Mouse (Mus musculus): ENCODE measurements around the gene Hbq1b. TPM values are rescaled to one million over a fixed set of nuclear protein-coding genes. Genes with fewer than 3 reads are reported as not detected.
"Not testable (repeated sequence)": the region's sequence is repeated elsewhere in the genome, so short reads cannot be mapped to it uniquely, and the experiment has no call there.

The Hbq1b gene
- polyA plus RNA-seq, 1 experiment from 2014 or later = 0.77 TPM

- no peaks in the 10 kb centered on the region for H3K27me3 ChIP-seq
- H3K9me3 ChIP-seq (replicated peaks) = no peaks in the 10 kb centered on the region
- no peak overlapping the region for H3K9ac ChIP-seq
- peaks cover 5% of the 10 kb centered on the region for H3K4me1 ChIP-seq
- ATAC-seq (ENCODE audit: insufficient number of reproducible peaks, low FRiP score, low TSS enrichment, low read depth) = no peak
- 83% methylated on average over 5 of the region's 5 CpGs for WGBS
- no peak overlapping the region for H3K27ac ChIP-seq (replicated peaks)
- H3K4me2 ChIP-seq (replicated peaks) = no peak overlapping the region
- no peaks in the 10 kb centered on the region for H3K36me3 ChIP-seq
- no peak overlapping the region for H3K4me3 ChIP-seq (replicated peaks)
Observed at GRCm38 (mm10) chr11:32268952-32269351, 17.8 kb upstream of the Hbq1b start.

DNA sequence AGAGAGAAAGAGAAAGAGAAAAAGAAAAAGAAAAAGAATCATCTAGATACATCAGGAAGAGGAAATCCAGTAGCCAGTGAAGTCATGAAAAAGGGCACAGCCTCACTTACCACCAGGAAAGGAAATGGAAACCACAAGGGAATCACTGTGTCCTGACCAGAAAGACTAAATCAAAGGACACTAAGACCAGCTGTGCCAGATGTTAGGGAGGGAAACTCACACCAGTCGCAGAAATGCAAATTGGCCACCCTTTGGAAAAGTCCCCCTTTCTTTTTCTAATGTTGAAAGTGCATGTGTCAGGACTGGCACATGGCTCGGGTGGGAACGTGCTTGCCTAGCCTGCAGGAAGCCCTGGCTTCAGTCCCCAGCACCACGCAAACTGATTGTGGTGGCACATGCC is 15.6 kb upstream of the Hbq1b start:
- ATAC-seq (ENCODE audit: insufficient number of reproducible peaks, low FRiP score, low TSS enrichment, low read depth) = no peak

DNA sequence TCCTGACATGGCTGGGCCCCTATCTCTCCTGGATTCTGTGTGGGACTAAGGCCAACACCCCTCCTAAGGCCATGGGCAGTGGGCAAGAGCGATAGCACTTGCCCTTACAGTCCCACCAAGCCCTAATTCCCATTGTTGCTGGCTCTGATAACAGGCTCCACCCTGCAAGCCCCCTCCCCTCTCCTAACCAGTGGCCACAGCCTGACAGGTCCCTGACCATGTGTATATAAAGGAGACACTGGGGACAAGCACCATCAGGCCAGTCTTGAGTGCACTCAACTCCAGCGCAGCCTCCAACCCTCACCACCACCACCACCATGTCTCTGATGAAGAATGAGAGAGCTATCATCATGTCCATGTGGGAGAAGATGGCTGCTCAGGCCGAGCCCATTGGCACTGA is 10.4 kb upstream of the Hbq1b start, which contains the start of gene Hba-x:
TSS of gene Hba-x (plus strand) at position 54 of the 400 bp plus-strand sequence.
- H3K4me2 ChIP-seq (replicated peaks) = no peak within 1 kb of the TSS
- no peak for ATAC-seq (ENCODE audit: insufficient number of reproducible peaks, low FRiP score, low TSS enrichment, low read depth)
- no peak within 1 kb of the TSS for H3K27ac ChIP-seq (replicated peaks)
- H3K9me3 ChIP-seq (replicated peaks) = no peaks in the 10 kb centered on the region
- no peaks in the 10 kb centered on the region for H3K36me3 ChIP-seq
- H3K4me3 ChIP-seq (replicated peaks) = no peak within 1 kb of the TSS
- 62% methylated on average over 3 of the region's 3 CpGs for WGBS
- H3K4me1 ChIP-seq = no peaks in the 10 kb centered on the region
- H3K9ac ChIP-seq = no peak within 1 kb of the TSS
- 0 out of 2 replicates have a peak, but pooled peaks cover 13% of the 10 kb centered on the region for H3K27me3 ChIP-seq

More for the DNA sequence above, 15.6 kb upstream of the Hbq1b start:
- Histone ChIP-seq H3K27me3 (no peaks in the 10 kb centered on the region), H3K27ac (replicated peaks) (no peak overlapping the region), H3K9me3 (replicated peaks) (no peaks in the 10 kb centered on the region), H3K36me3 (no peaks in the 10 kb centered on the region), H3K4me2 (replicated peaks) (no peak overlapping the region), H3K9ac (no peak overlapping the region), H3K4me3 (replicated peaks) (no peak overlapping the region), H3K4me1 (peaks cover 5% of the 10 kb centered on the region)
- WGBS = 31% methylated on average over 4 of the region's 4 CpGs

DNA sequence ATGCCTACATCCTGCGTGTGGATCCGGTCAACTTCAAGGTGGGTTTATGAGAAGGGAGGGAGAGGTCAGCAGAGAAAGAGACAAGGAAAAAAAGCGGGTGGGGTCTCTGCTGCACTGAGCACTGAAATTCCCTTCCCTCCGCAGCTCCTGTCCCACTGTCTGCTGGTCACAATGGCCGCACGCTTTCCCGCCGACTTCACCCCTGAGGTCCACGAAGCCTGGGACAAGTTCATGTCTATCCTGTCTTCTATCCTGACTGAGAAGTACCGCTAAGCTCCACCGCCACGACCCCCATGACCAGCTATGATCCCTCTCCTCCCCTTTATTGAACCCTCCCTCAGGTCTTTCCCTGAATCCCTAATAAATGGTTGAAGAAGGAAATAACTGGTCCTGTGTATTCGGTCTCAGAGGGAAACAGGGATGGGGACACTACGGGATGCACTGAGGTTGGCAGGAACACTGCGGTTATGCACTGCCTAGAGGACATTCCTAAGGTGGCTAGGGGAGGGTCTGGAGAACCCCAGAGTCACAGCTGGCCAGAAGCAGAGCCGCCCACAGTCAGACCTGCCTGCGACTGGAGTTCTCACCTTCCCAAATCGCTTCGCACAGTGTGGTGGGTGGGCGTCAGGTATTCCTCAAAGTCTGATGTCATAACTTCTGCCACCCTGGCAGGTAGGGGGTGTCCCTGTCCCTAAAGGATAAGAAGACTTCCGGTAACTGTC is 8.9 kb upstream of the Hbq1b start:
- Histone ChIP-seq H3K9ac (no peak overlapping the region), H3K27ac (replicated peaks) (no peak overlapping the region), H3K4me2 (replicated peaks) (no peak overlapping the region), H3K9me3 (replicated peaks) (no peaks in the 10 kb centered on the region), H3K4me3 (replicated peaks) (no peak overlapping the region), H3K4me1 (no peaks in the 10 kb centered on the region), H3K27me3 (0 out of 2 replicates have a peak, but pooled peaks cover 13% of the 10 kb centered on the region), H3K36me3 (no peaks in the 10 kb centered on the region)
- no peak for ATAC-seq (ENCODE audit: insufficient number of reproducible peaks, low FRiP score, low TSS enrichment, low read depth)
- 66% methylated on average over 21 of the region's 21 CpGs for WGBS

GRCm38 (mm10) chr11:32278458-32278957 is 8.3 kb upstream of the Hbq1b start:
- H3K9me3 ChIP-seq (replicated peaks) = no peaks in the 10 kb centered on the region
- H3K4me2 ChIP-seq (replicated peaks) = no peak overlapping the region
- no peak overlapping the region for H3K4me3 ChIP-seq (replicated peaks)
- 0 out of 2 replicates have a peak, but pooled peaks cover 13% of the 10 kb centered on the region for H3K27me3 ChIP-seq
- 74% methylated on average over 12 of the region's 12 CpGs for WGBS
- no peaks in the 10 kb centered on the region for H3K36me3 ChIP-seq
- no peak for ATAC-seq (ENCODE audit: insufficient number of reproducible peaks, low FRiP score, low TSS enrichment, low read depth)
- H3K9ac ChIP-seq = no peak overlapping the region
- H3K4me1 ChIP-seq = no peaks in the 10 kb centered on the region
- H3K27ac ChIP-seq (replicated peaks) = no peak overlapping the region

- H3K36me3 ChIP-seq = no peaks in the 10 kb centered on the region
- H3K27me3 ChIP-seq = 0 out of 2 replicates have a peak, but pooled peaks cover 13% of the 10 kb centered on the region
- H3K4me1 ChIP-seq = no peaks in the 10 kb centered on the region
- WGBS = 57% methylated on average over 2 of the region's 2 CpGs
- H3K9ac ChIP-seq = no peak overlapping the region
- no peak overlapping the region for H3K27ac ChIP-seq (replicated peaks)
- no peak overlapping the region for H3K4me3 ChIP-seq (replicated peaks)
- H3K9me3 ChIP-seq (replicated peaks) = no peaks in the 10 kb centered on the region
- H3K4me2 ChIP-seq (replicated peaks) = no peak overlapping the region
- ATAC-seq (ENCODE audit: insufficient number of reproducible peaks, low FRiP score, low TSS enrichment, low read depth) = no peak
Observed at GRCm38 (mm10) chr11:32280646-32281045, 6.1 kb upstream of the Hbq1b start.

DNA sequence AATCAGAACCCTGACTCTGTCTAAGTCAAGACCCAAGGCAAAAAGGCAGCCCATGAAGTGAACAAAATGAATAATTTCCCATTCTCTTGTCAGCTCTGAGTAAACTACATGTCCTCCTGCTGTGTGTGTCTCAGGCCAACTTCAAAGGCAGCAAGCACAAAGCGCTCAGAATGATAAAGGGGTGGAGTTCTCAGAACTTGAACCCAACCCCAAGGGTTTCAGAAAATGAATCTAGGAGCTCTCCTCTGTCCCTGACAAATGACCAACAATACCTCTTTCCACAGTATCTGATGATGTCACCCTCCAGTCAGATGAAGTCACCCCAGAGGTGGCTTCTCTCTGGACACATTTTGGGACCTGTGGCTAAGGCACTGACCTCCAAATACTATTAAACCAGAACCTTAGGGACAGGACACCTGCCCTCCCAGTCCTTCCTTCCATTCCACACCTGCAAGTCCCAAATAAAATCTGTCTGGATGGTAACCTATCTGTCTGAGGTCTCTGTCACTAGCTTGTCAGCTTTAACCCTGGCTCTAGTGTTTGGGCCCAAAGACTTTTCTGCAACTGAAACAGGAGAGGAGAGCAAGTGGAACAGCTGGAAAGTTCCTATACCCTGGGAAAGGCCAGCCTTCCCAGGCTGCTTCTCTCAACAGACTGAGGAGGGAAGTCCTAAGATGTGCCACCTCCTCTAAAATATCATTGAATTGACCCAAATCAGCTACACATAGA is 5.2 kb upstream of the Hbq1b start:
- 81% methylated on average over 1 of the region's 1 CpGs for WGBS
- ATAC-seq (ENCODE audit: insufficient number of reproducible peaks, low FRiP score, low TSS enrichment, low read depth) = no peak

GRCm38 (mm10) chr11:32283091-32283777 is 3.5 kb upstream of the Hbq1b start, which contains the start of gene Hba-a1:
Hba-a1 (plus strand) TSS chr11:32283511.
- not testable (repeated sequence) for H3K36me3 ChIP-seq; H3K9me3 ChIP-seq (replicated peaks); H3K4me1 ChIP-seq; ATAC-seq (ENCODE audit: insufficient number of reproducible peaks, low FRiP score, low TSS enrichment, low read depth); H3K9ac ChIP-seq; H3K27ac ChIP-seq (replicated peaks); H3K4me3 ChIP-seq (replicated peaks); H3K4me2 ChIP-seq (replicated peaks)
- H3K27me3 ChIP-seq = peaks cover 13% of the 10 kb centered on the region
- WGBS = 55% methylated on average over 1 of the region's 5 CpGs

More for the DNA sequence above, 5.2 kb upstream of the Hbq1b start:
- Histone ChIP-seq H3K4me3 (replicated peaks) (no peak overlapping the region), H3K27ac (replicated peaks) (no peak overlapping the region), H3K27me3 (0 out of 2 replicates have a peak, but pooled peaks cover 13% of the 10 kb centered on the region), H3K9ac (no peak overlapping the region), H3K9me3 (replicated peaks) (no peaks in the 10 kb centered on the region), H3K4me1 (no peaks in the 10 kb centered on the region), H3K4me2 (replicated peaks) (no peak overlapping the region), H3K36me3 (no peaks in the 10 kb centered on the region)

DNA sequence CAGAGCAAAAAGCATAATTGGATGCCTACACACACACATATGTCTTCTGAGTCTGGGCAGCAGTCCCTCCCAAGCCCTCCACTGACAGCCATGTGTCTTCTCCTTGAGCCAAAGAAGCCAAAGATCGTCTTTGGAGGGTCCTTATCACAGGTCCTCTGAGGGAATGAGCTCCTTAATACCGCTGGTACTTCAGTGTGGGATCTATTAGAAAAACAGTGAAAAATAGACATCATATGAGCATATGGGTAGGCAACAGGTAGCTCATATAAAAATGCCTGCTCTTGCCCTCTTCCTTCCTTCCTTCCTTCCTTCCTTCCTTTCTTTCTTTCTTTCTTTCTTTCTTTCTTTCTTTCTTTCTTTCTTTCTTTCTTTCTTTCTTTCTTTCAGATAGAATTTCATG is 2.2 kb upstream of the Hbq1b start:
- not testable (repeated sequence) for H3K9ac ChIP-seq; H3K36me3 ChIP-seq; H3K9me3 ChIP-seq (replicated peaks); H3K4me2 ChIP-seq (replicated peaks); H3K4me3 ChIP-seq (replicated peaks); H3K4me1 ChIP-seq; H3K27me3 ChIP-seq; H3K27ac ChIP-seq (replicated peaks); ATAC-seq (ENCODE audit: insufficient number of reproducible peaks, low FRiP score, low TSS enrichment, low read depth)
- WGBS = 49% methylated on average over 2 of the region's 2 CpGs

DNA sequence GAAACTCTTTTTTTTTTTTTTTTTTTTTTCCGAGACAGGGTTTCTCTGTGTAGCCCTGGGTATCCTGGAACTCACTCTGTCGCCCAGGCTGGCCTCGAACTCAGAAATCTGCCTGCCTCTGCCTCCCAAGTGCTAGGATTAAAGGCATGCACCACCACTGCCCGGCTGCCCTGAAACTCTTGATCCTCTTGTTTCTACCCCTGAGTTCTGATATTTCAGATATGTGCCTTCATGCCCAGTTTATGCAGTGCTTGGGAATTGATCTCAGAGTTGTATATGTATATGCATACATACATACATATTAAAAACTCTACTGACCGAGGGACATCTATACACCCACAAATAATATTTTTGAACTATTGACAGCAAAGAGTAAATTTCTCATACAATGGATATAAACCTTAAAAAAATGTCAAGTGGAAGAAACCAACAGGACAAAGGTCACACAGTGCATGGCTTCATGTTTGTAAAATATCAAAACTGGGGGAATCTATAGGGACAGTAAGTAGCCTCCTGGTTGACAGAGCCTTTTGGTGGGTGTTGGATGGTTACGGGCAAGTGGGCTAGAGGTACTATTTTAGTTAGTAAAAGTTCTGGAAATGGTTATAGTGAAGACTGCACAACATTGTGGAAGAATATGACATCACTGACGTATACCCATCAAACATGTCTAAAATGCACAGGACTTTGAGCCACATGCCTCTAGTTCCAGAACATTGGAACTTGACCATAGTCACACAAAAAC is 1.6 kb upstream of the Hbq1b start:
- Histone ChIP-seq H3K27ac (replicated peaks) (no peak overlapping the region), H3K36me3 (no peaks in the 10 kb centered on the region), H3K4me2 (replicated peaks) (no peak overlapping the region), H3K4me1 (no peaks in the 10 kb centered on the region), H3K27me3 (peaks cover 5% of the 10 kb centered on the region), H3K4me3 (replicated peaks) (no peak overlapping the region), H3K9me3 (replicated peaks) (no peaks in the 10 kb centered on the region), H3K9ac (no peak overlapping the region)
- no peak for ATAC-seq (ENCODE audit: insufficient number of reproducible peaks, low FRiP score, low TSS enrichment, low read depth)
- WGBS = 81% methylated on average over 7 of the region's 7 CpGs

Measured in embryonic facial prominence, embryonic 15.5 days (tissue).